Mouse (Mus musculus): ENCODE measurements at regions not wholly inside any gene's neighbourhood (a gene's known extent, or its start where the extent isn't known, plus 50 kb on each side); places are given as distances from the start of the nearest gene placed in this dataset.

DNA sequence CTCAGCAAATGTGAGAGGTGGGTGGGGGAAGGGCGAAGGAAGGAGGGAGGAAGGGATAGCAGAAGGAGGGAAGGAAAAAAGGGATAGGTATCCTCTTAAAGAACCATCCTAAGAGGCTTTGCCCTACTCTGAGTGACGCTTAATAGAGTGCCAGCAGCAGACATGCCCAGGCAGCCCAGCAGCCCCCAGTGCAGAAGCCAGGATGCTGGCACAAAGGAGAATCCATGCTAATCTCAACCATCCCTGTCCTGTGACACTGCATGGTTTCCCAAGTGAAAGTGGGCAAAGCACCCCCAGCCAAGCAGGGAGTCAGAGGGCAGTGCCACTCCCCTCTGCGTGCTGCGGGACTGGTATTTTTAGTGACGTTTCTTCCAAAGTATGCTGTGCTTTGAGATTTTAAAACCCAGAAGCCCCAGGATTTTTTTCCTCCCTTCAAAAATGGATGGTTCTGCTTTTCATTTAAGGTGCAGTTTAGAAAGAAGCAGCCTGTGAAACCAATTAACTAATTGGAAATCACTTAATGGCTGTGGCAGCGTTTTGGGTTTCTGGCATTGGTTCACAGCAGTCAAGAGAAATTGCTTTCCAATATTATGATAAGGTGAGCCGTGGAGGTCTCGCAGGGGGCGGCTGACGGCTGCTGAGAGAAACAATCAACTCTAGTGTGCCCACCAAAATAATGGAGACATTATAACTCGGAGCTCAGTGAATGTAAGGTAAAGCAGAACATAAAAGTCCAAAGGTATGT is 141.2 kb upstream of the Noct start:
- in situ Hi-C loops (cut with MboI, MseI): no loop called here

DNA sequence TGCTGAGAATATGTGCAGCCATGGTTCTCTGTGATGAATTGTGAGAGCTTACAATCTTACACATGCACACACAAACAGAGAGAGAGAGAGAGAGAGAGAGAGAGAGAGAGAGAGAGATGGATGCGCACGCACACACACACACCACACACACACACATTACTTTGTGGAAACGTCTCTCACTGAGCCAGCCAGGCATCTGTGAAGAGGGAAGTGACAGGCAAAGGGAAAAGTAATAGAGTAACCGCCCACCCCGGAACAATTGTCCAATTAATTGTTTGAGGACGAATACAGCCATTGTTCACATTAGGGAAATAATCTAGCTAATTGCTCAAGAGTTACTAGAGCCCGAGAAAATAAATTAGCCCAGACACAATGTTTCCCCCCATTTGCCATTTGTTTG is 140.7 kb upstream of the Noct start:
- in situ Hi-C loops (cut with MboI, MseI): no loop called here

DNA sequence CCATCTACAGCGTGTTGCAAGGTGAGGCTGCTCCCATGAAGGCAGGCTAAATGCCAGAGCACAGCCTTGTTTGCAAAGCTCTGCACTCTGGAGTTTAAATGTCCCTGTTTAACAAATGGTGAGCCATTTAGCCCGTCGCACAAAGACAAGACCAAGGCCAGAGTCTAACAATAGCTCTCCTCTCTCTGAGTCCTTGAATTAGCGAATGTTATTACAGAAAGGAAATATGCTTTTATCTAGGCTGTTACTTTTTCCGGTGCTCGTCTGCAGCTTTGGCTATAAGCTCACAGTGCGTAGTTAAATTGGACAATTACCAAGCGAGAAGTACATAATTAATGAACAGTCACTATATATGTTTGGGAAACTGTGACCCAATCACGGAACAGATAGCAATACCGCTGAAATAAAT is 137.8 kb upstream of the Noct start:
- in situ Hi-C loops (cut with MboI, MseI): no loop called here

DNA sequence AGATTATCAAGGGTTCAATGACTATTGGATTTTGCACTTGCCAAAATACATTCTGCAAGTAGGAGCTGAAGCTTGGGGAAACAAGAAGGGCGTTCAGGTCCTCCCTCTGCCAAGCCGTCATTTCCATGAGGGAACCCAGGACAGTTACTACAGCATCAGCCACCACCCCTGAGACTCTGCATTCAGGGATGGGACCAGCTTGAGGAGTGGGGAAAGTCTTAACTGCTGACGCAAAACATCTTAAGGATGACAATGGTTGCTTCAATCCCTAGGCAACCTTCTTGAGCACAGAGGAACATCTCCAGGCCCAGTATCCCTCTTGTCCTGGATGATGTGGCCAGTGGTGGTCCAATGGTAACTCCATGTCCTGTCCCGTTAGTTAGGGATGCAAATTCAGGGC is 137.2 kb upstream of the Noct start:
- in situ Hi-C loops (cut with MboI, MseI): no loop called here

DNA sequence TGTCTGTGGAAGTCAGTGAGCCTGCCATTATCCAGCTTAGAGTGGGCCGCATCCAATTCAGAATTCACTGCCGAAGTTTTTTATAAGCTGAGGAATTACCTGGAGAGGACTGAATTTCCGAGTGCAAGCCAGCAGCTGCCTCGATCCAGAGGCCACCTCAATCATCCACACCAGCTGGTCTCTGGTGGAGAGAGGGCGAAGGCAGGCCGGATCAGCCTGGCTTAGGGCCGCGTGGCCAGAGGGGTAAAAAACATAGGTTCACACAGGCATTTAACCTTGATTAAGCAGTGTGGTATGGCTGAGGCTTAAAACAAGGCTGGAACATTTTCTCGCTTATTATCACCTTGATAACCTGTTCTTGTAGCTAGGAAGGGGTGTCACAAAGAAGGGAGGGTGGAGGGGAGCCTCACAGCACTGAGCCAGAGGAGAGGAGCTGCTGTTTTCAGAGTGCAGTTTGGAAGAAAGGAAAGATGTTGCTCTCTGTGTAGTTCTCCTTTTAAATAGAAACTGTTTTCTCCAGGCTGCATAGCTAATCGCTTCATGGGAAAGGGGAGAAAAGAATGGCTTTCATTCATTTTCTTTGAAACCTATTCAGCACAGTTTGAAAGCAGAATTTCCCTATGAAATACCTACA is 135.1 kb upstream of the Noct start:
- in situ Hi-C loops (cut with MboI, MseI): no loop called here

DNA sequence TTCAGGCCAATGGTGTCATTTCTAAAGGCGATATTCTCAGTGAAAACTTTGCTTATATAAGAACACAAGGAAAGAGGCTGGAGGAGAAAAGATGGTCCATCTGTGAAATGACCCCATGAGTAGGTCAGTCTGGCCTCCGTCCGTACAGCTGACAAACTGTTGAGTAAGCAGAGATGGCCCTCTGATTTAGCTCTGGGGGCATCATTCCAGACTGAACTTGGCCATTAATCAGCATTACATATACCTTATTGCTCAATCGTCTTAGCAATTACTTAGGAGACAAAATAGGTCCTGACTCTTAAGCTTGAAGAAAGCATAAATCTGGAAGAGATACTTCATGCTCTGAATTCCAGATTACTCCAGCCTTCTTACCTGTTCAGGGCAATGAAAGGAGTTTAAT is 132.8 kb upstream of the Noct start:
- in situ Hi-C loops (cut with MboI, MseI): no loop called here

DNA sequence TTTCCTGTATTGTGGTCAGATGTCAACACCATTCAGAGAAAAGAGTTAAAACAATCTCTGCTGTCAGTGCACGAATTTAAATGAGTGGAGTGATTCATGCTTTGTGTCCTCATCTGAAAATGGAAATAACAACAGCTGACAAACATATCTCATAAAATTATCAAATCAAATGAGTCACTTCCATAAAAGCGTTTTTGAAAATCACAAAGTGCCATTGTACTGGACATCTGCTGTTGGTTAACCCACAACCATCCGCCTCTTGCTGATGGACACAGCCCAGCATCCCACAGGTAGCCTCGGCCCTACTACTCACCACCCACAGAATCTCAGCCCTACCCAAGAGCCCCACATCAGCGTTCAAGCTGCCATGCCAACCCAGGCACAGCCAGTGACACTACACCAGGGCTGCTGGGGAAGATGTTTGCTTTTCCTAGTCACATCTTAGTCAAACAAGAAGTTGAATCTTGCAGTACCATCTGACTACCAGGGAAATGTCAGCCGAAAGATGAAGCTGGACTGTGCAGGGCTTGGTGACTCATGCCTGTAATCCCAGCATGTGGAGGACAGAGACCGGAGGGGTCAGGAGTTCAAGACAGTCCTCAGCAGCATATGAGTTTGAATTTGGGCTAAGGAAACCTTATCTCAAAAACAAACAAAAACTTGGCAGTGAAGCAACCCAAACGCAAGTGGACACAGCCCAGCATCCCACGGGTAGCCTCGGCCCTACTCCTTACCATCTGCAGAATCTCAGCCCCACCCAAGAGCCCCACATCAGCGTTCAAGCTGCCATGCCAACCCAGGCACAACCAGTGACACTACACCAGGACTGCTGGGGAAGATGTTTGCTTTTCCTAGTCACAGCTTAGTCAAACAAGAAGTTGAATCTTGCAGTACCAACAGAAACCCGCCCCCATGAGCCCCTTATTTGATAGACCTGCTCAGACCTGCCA is 131.9 kb upstream of the Noct start:
- in situ Hi-C loops (cut with MboI, MseI): no loop called here

DNA sequence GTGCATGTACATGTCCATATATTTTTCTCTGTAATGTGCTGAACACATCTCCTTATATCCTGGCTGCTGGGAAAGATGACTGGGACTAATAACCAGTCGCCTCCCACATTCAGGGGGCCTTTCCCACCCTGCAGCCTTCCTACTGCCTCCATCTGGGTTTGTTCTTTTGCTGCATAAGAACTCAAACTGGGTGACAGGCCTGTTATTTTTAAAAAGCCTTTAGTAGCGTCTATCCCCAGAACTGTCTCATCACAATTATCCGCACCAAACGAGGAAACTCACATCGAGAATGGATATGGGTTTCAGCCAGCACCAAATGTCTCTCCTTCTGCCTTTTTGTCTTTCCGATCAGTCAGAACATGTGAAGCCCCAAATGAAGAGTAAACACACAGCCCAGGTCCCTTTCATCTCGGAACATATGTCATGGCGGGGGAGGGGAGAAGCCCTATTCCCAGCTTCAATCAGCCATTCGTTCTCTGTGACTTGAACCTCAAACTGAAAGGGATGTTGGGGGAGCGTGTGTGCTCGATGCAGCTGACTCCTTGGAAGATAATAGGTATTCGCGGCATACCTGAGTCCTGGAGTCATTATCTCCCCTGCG is 128.3 kb upstream of the Noct start:
- in situ Hi-C loops (cut with MboI, MseI): no loop called here

DNA sequence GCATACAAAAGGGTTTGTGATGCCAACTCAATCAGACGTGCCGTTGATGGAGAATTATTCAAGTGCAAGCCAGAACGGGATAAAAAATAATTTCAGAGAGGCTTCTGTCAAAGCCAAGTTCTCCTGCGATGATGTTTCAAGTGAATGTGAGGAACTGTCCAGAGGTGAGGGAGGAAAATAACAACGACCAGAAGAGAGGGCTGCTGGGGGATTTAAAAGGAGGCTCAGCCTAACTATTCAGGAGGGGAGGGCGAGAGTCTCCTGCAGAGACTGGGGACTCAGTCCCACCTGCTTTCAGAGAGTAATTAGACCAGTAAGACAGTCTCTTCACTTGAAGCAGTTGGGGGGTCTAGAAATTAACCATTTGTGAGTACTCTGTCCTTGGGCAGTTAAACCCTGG is 127.7 kb upstream of the Noct start:
- in situ Hi-C loops (cut with MboI, MseI): no loop called here

DNA sequence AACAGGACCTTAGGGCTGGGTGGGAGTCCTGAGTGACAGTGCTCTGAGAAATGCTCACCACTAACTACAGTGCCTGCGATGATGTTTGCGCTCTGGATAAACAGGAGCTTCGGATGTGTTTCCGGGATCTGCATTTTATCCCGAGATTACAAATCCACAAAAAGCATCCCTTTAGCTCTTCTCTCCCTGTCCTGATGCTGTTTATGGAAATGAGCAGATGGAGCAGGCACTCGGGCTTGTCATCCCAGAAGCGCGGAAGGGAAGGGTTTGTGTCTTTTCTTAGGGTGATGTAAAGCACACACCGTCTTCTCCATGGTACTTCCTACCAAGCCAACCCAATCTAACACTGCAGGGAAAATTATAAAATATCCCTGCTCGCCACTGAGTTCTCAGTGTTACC is 126.9 kb upstream of the Noct start:
- in situ Hi-C loops (cut with MboI, MseI): no loop called here

DNA sequence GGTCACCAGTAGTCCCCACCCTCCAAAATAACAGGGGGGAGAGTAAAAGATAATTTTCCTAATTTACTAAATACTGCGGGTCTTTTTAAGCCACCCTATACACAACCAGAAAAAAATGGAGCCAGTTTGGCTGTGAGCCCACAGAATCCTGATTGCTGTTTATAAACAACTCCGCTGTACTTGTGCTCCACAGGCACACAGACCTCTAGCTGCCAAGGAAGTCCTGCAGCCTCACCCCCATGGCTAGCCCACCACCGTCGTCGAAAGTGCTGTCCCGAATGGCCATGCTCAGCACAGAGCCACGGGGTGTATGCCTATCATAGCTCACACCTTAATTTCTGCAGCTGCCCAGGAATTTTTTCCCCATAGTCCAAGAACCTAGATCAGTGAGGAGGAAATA is 124.3 kb upstream of the Noct start:
- in situ Hi-C loops (cut with MboI, MseI): no loop called here

DNA sequence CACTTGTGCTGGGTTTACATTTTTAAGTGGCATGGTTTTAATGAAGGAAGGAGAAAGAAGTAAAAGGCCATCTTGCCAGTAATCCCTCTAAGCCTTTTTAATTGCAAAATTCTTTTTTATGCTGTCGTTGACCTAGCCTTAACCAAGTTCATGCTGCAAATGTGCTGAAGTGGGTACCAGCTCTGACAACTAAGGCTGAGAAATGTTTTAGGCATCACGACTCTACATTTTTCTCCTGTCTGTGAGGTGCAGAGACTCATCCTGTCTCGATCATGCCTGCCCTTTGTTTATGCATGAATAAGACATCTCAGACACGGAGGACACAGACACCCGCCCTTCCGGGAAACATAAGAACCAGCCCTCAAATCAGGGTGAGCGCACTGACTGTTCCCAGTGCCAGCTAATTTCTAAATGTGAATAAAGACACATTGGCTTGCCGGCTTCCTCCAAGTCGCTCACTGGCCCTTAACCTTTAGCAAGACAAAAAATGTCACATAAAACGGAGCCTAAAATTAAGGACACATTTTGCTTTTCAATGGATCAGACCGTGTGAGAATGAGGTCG is 115.5 kb upstream of the Noct start:
- in situ Hi-C loops (cut with MboI, MseI): no loop called here

DNA sequence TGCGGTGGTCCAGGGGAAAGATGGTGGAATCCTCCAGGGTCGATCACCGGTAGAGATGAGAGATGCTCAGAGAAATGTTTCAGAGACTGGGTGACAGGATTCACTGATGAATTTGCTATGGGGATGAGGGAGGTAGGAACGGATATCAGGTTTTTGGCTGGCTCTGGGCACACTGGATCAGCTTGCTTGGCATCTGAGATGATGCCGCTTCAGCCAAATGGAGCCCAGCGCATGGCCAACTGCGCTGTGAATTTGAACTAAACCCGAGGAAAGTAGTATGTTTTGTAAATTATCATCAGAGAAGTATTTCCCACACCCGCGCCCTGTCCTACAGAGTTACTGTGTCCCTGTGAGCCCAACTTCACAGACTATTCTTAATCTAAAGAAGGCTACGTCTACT is 113.0 kb upstream of the Noct start:
- in situ Hi-C loops (cut with MboI, MseI): no loop called here

DNA sequence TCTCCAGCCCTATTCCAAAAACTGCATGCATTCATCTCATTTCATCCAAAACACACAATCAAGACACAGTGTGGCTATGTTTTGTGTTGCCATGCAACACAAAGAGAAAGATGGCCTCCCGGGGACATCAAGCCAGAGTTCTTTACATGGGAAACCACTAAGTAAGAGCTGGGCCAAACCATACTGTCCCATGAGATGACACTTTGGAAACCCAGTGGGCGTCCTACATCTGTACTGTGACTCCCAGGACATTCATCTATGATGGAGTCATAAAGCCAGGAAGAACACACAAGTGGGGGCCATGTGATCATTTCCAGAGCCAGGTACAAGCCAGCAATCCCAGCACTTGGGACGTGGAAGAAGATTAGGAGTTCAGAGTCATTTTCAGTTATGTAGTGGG is 111.9 kb upstream of the Noct start:
- in situ Hi-C loops (cut with MboI, MseI): no loop called here

DNA sequence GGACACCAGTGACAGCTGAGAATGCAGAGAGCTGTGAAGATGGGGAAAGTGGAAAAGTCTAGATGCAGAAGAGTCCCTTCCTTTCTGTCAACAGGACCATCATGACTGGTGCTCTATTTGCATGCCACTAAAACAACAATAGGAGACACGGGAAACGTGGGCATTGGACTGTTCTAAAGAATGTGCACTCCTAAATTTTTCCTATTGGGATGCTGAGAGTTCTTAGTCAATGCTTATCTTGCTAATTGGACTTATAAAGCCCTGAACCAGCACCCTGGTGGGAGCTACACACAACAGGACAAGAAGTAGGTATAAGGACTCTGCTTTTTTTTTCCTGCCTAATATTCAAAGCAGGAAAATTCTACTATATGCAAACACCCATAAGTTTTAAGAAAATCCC is 108.3 kb upstream of the Noct start:
- in situ Hi-C loops (cut with MboI, MseI): no loop called here

DNA sequence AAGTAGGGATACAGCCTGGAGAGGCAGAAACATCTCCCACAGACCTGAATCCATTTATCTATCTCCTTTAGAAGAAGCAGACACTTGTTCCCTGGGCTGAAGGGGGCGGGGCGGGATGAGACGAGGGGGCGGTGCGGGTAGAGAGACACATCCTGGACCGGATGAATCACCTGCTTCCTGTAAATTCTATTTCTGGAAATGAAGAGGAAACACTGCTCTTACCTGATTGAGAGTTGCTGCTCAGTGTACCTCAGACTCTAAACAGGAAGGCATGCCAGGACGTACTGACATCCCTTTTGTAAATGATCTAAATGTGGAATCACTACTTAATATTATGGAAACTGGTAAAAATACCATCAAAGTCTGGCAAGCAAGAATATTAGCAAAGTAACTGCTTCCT is 105.5 kb upstream of the Noct start:
- in situ Hi-C loops (cut with MboI, MseI): no loop called here

DNA sequence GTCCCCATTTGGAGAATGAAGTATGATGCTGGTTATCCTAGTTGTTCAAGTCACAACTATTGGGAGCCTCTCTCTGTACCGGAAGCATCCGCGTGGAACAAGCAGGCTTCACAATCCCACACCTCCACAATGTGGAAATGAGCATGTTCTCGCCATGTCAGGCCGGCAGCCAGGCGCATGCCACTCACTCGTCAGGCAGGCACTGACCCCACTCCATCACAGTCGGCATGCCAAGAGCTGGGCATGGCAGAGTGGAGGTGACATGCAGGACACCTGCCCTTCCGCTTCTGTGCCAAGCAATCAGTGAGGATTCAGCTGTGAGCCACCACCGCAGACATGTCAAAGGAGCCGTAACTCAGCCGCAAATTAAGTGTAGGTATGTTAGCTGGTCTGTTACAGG is 103.7 kb upstream of the Noct start:
- in situ Hi-C loops (cut with MboI, MseI): no loop called here

DNA sequence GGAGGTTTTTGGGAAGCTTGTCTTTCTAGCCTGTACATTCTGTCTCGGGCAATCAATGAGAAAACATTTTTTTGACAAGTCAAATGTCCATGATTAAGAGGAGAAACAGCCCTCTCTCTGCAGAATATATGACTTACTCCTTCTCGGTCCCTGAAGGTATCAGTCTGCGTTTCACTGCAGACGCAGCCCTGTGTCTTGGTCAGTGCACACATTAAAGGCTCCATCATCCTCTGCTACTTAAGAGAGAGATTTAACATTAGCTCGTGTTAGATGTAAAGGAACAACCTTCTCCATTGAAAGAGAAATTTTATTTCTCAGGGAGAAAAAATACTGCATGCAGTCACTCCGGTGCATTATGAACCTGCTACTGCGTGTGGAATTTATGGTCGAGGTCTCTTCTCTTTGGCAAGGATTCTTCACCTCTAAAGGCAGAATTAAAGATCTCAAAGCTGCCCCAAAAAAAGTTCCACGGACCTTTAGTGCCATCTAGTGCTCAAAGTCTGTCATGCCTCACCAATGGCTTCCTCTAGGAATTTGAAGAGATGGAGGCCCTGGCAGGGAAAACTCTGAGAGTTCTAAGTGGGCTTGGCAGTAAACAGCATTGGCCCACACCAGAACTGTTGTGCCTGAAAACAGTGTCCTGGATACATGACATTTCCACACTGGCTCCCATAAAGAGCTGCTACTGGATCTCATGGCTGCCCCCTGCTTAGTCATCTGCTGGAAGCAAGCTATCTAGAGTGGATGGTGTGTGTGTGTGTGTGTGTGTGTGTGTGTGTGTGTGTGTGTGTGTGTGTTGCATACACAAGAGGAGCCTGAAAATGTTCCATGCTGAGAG is 102.3 kb upstream of the Noct start:
- in situ Hi-C loops (cut with MboI, MseI): no loop called here

DNA sequence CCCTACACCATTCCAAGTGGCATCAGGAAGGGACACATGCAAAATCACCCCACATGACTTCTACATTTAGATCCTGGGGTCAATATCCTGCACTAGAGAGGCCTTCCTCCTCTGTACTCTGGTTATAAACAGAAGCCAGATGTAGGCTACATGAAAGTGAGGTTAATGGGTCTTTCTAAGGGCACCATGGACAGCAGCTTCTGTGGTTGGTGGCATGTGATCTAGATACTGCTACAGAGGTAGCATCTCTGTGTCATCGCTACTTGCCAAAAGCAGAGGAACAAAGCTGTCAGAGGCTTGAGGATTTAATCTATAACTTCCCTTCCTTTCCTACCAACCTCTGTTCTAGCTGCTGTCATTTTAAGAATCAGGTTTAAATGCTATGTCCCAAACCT is 101.7 kb upstream of the Noct start:
- in situ Hi-C loops (cut with MboI, MseI): no loop called here

DNA sequence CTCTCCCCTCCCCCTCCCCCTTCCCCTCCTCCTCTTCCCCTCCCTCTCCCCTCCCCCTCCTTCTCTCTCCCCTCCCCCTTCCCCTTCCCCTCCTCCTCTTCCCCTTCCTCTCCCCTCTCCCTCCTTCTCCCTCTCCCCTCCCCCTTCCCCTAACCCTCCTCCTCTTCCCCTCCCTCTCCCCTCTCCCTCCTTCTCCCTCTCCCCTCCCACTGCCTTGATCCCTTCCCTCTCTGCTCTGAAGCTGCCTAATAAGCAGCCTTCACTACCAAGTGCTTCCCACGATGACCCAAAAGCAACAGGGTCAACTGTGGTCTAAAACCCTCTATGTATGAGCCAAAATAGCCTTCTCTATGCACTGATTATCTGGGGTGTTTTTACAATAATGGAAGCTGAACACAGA is 96.4 kb upstream of the Noct start:
- in situ Hi-C loops (cut with MboI, MseI): no loop called here

All from T-helper 2 cell (primary cell).